Mouse (Mus musculus) midbrain, embryonic 12.5 days (tissue): ENCODE results near the gene Ttc41. TPM values are rescaled to one million over a fixed set of nuclear protein-coding genes. Genes with fewer than 3 reads are reported as not detected.
"Not testable (repeated sequence)": the region's sequence is repeated elsewhere in the genome, so short reads cannot be mapped to it uniquely, and the experiment has no call there.

Experiments
- ATAC-seq: fragments of 200-750 bp; cut with Nextera tagmentation; 2 replicates; pipeline ENCODE4 v1.8.0; 2017; ENCODE audit warnings: low read depth, moderate TSS enrichment, moderate library complexity; ENCODE audit not compliant: low FRiP score
- H3K27ac ChIP-seq: fragments of 300-500 bp; sonication (generic); replicated peaks from 2 replicates; pipeline ENCODE4 v1.5.1; 2016; ENCODE audit warnings: mild to moderate bottlenecking
- H3K27me3 ChIP-seq: fragments of 300-500 bp; sonication (generic); 2 replicates; pipeline ENCODE4 v1.6.1; 2016; ENCODE audit warnings: mild to moderate bottlenecking
- H3K36me3 ChIP-seq: fragments of 300-500 bp; sonication (generic); 2 replicates; pipeline ENCODE4 v1.6.1; 2016
- H3K4me1 ChIP-seq: fragments of 300-500 bp; sonication (generic); 2 replicates; pipeline ENCODE4 v1.6.1; 2016
- H3K4me2 ChIP-seq: fragments of 300-500 bp; sonication (generic); replicated peaks from 2 replicates; pipeline ENCODE4 v1.6.1; 2016; ENCODE audit warnings: mild to moderate bottlenecking, moderate library complexity
- H3K4me3 ChIP-seq: fragments of 300-500 bp; sonication (generic); 2 replicates; pipeline ENCODE4 v1.5.1; 2016; ENCODE audit warnings: mild to moderate bottlenecking
- H3K9ac ChIP-seq: fragments of 300-500 bp; sonication (generic); replicated peaks from 2 replicates; pipeline ENCODE4 v1.6.1; 2016; ENCODE audit warnings: mild to moderate bottlenecking, moderate library complexity
- H3K9me3 ChIP-seq: fragments of 300-500 bp; sonication (generic); 2 replicates; pipeline ENCODE4 v1.6.1; 2016; ENCODE audit warnings: mild to moderate bottlenecking
- WGBS: fragments of 180-500 bp; shearing (Covaris S2); methylation state at CpG from one replicate; pipeline ENCODE4 v1.1.7; 2016; 5-methylcytosine and 5-hydroxymethylcytosine counted together
- polyA plus RNA-seq: library from polyadenylated mRNA; unstranded; fragments of >200 nt; fragmentation: Nextera tagmentation; extraction: Ambion mirVana; gene quantifications from 2 replicates; pipeline ENCODE4 v1.2.1, GENCODE M21; 2016

Gene Ttc41
- 3.0 and 3.5 TPM in 2 replicates for polyA plus RNA-seq

GRCm38 (mm10) chr10:86705318-86705921 lies at the start of gene Ttc41, which contains the start of gene Hsp90b1:
Gene Ttc41, plus strand, starts transcription at chr10:86705811.
Gene Hsp90b1, minus strand, starts transcription at chr10:86705509.
- Histone ChIP-seq H3K4me3 (peak within 1 kb of the TSS; percentile 73), H3K9ac (peak within 1 kb of the TSS; percentile 94), H3K9me3 (no peaks in the 10 kb centered on the region), H3K27me3 (no peaks in the 10 kb centered on the region), H3K4me1 (peaks cover 41% of the 10 kb centered on the region), H3K36me3 (peaks cover 33% of the 10 kb centered on the region), H3K4me2 (peak within 1 kb of the TSS; percentile 67), H3K27ac (peak within 1 kb of the TSS; percentile 93)
- ATAC-seq: peak; percentile 98
- under 1% methylated on average over 51 of the region's 51 CpGs for WGBS

GRCm38 (mm10) chr10:86670550-86670949 lies 35.1 kb upstream of the Ttc41 start:
- H3K4me1 ChIP-seq, H3K9me3 ChIP-seq, ATAC-seq, H3K9ac ChIP-seq, H3K27ac ChIP-seq, H3K4me3 ChIP-seq, H3K4me2 ChIP-seq, H3K27me3 ChIP-seq, H3K36me3 ChIP-seq: not testable (repeated sequence)
- 90% methylated on average over 4 of the region's 4 CpGs for WGBS

DNA sequence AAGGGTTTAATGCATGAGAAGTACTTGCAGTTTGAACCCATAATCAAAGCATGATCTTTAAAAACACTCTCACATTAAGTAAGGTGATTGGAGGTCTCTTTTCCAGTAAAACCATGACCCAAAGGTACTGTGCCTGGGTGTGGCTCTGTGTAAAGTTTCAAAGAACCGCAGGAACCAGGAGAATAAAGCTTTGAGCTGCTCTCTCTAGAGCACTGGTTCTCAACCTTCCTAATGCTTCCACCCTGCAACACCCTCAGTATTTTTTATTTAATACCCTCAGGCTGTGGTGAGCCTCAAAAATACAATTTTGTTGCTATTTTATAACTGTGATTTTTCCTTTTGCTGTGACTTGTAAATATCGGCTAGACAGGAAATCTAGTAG lies 20.8 kb upstream of the Ttc41 start:
- not testable (repeated sequence) for H3K27me3 ChIP-seq, H3K4me1 ChIP-seq, H3K36me3 ChIP-seq, H3K9ac ChIP-seq, H3K9me3 ChIP-seq
- peak; percentile 60 for ATAC-seq
- 0 out of 2 replicates have a peak overlapping the region, but pooled peaks have one; percentile 71 for H3K27ac ChIP-seq
- H3K4me2 ChIP-seq: peak overlapping the region; percentile 74
- WGBS: 36% methylated on average over 2 of the region's 2 CpGs
- H3K4me3 ChIP-seq: peak overlapping the region; percentile 71

GRCm38 (mm10) chr10:86685179-86686016 lies 20.2 kb upstream of the Ttc41 start:
- Histone ChIP-seq H3K4me3 (peak overlapping the region; percentile 71), H3K9ac (peak overlapping the region; percentile 87), H3K4me2 (peak overlapping the region; percentile 74), H3K27ac (peak overlapping the region; percentile 71)
- WGBS: under 1% methylated on average over 52 of the region's 53 CpGs
- H3K27me3 ChIP-seq, H3K4me1 ChIP-seq, H3K9me3 ChIP-seq, H3K36me3 ChIP-seq: not testable (repeated sequence)
- peak; percentile 94 for ATAC-seq

DNA sequence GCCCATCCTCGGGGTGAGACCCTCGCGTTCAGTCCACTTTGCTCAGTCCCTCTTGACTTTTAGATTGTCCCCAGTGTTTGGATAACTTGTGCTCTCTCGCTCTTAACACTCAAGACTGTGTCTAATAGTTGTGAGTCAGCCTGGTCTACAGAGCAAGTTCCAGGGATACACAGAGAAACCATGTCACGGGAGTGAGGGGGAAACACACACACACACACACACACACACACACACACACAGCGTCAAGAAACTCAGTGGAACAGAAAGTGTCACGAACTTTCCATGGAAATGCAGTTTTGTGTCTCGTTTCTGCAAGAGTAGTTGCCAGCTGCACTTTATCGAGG lies 19.6 kb upstream of the Ttc41 start:
- not testable (repeated sequence) for H3K27me3 ChIP-seq, H3K4me1 ChIP-seq, H3K9me3 ChIP-seq, H3K27ac ChIP-seq, ATAC-seq
- Histone ChIP-seq H3K36me3 (peaks cover 14% of the 10 kb centered on the region), H3K9ac (peak overlapping the region; percentile 87), H3K4me3 (peak overlapping the region; percentile 71), H3K4me2 (peak overlapping the region; percentile 74)
- WGBS: 30% methylated on average over 9 of the region's 9 CpGs

DNA sequence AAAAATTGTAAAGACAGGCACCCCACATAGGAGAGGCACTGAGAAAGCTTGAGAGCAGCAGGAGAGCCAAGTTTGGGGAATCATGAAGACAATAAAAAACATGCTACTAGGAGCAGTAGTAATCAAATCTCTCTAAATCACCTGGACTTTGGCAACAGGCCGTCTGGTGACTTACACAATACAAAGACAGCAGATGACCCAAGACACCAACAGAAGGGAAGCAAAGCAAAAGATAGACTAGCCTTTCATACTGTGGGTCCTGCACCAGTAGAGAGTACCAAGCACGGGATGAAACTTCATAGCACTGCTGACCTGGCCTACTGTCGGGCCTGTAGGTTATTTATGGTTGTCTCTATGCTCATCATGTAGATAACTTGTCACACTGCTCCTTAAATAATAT lies 5.4 kb upstream of the Ttc41 start:
- no peak overlapping the region for H3K9ac ChIP-seq

DNA sequence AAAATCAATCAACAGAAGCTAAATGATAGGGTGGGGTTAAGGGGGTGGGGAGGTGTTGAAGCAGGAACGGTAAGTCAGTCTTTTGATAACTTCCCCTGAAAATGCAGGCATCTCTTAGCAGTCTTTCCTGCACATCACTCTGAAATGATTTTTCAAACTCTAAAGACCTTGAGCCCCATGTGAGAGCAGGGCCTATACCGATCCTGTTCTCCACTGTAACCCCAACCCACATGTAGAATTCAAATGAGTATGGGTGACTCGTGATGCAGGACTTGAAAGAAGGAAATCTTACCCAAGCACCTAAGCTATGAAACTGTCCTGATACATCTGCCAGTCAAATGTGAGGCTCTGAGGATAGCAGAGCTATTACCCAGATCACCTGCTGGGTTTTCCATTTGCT lies 4.6 kb upstream of the Ttc41 start:
- 75% methylated on average over 3 of the region's 3 CpGs for WGBS
- H3K27me3 ChIP-seq: no peaks in the 10 kb centered on the region
- ATAC-seq: no peak
- H3K27ac ChIP-seq: no peak overlapping the region
- no peak overlapping the region for H3K4me3 ChIP-seq
- peak overlapping the region; percentile 21; the same call in 1 of the 2 replicates for H3K4me2 ChIP-seq
- H3K9ac ChIP-seq: peak overlapping the region; percentile 15; the same call in 1 of the 2 replicates
- H3K36me3 ChIP-seq: peaks cover 68% of the 10 kb centered on the region
- H3K9me3 ChIP-seq: no peaks in the 10 kb centered on the region
- H3K4me1 ChIP-seq: peaks cover 48% of the 10 kb centered on the region

More for the DNA sequence above, 5.4 kb upstream of the Ttc41 start:
- H3K4me3 ChIP-seq: no peak overlapping the region
- no peaks in the 10 kb centered on the region for H3K27me3 ChIP-seq
- H3K9me3 ChIP-seq: no peaks in the 10 kb centered on the region
- H3K27ac ChIP-seq: no peak overlapping the region
- 0 out of 2 replicates have a peak overlapping the region, but pooled peaks have one; percentile 21 for H3K4me2 ChIP-seq
- peaks cover 75% of the 10 kb centered on the region for H3K36me3 ChIP-seq
- H3K4me1 ChIP-seq: peaks cover 48% of the 10 kb centered on the region
- WGBS: 83% methylated on average over 3 of the region's 3 CpGs
- no peak for ATAC-seq

GRCm38 (mm10) chr10:86702312-86702920 lies 3.2 kb upstream of the Ttc41 start:
- H3K36me3 ChIP-seq: peaks cover 61% of the 10 kb centered on the region

DNA sequence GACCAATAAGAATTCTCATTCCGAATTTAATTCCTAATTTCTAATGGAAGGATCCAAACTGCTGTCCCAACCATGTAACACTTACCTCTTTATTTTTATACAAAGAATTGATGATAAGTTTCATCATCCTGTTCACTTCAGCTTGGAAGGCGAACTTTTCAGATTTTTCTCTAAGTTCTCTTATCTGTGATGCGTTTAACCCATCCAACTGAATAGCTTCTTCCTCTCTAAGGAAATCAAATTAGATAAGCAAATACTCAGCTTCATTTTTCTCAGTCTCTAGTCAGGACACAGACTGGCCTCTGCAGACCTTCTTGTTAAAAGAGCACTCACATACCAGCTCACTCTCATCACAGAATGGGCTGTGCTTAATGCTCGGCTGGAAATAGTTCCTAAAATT lies 2.2 kb upstream of the Ttc41 start:
- Histone ChIP-seq H3K4me3 (peak overlapping the region; percentile 73), H3K36me3 (peaks cover 52% of the 10 kb centered on the region), H3K4me1 (peaks cover 53% of the 10 kb centered on the region), H3K4me2 (peak overlapping the region; percentile 67), H3K9me3 (no peaks in the 10 kb centered on the region), H3K9ac (peak overlapping the region; percentile 94; the same call in 1 of the 2 replicates), H3K27ac (no peak overlapping the region), H3K27me3 (no peaks in the 10 kb centered on the region)
- 77% methylated on average over 4 of the region's 4 CpGs for WGBS
- ATAC-seq: no peak

More at GRCm38 (mm10) chr10:86702312-86702920, 3.2 kb upstream of the Ttc41 start:
- Histone ChIP-seq H3K4me3 (no peak overlapping the region), H3K27me3 (no peaks in the 10 kb centered on the region), H3K4me2 (peak overlapping the region; percentile 67), H3K4me1 (peaks cover 53% of the 10 kb centered on the region), H3K27ac (no peak overlapping the region), H3K9me3 (no peaks in the 10 kb centered on the region), H3K9ac (no peak overlapping the region)
- ATAC-seq: no peak
- WGBS: 50% methylated on average over 4 of the region's 4 CpGs

DNA sequence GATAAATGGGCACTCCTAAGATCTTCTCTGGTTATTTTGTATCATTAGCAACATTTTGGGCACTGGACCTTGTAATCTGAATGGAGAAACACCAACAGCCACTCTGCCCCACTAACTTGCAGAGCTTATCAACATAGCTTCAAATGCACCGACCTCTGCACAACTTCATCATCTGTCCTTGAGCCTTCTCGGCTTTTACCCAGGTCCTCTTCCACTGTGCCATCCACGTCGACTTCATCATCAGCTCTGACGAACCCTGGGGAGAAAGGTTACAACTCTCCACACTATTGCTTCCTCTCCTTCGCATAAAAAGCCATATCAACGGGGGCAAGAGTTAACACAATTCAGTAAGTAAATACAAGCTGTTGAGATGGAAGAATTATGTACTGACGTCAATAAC lies 1.5 kb upstream of the Ttc41 start:
- Histone ChIP-seq H3K36me3 (peaks cover 46% of the 10 kb centered on the region), H3K9me3 (no peaks in the 10 kb centered on the region), H3K9ac (peak overlapping the region; percentile 94), H3K4me3 (peak overlapping the region; percentile 73), H3K27ac (no peak overlapping the region), H3K27me3 (no peaks in the 10 kb centered on the region), H3K4me2 (peak overlapping the region; percentile 67), H3K4me1 (peaks cover 51% of the 10 kb centered on the region)
- no peak for ATAC-seq
- WGBS: 6% methylated on average over 8 of the region's 8 CpGs

DNA sequence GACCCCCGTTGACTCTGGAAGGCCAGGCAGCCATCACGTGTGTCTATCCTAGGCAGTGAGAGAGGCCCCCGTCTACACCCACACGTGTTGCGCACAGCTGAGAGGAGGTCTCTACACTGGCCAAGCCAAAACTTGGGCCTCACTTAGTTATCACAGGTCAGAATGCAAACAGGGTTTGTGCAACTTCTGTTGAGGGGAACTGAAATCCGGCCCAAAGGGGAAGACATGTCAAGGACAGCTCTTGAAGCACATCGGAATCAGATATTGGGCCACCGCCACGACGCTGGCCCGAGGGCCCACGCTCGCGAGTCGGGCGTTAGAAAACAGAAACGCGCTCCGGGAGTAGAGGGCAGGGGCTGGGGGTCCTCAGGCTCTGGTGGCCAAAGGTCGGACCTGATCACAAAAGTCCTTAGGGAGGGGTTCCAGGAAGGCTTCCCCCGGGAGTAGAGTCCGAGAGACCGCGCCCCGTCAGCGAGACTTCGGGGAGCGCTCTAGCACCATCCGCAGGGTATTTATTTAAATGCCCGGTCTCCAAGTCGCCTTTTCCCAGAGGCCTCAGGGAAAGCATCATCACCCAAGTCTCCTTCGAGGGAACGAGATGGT lies 921 bp upstream of the Ttc41 start:
- Histone ChIP-seq H3K9ac (peak overlapping the region; percentile 94), H3K4me3 (peak overlapping the region; percentile 73), H3K27me3 (no peaks in the 10 kb centered on the region), H3K4me1 (peaks cover 45% of the 10 kb centered on the region), H3K4me2 (peak overlapping the region; percentile 67), H3K9me3 (no peaks in the 10 kb centered on the region), H3K36me3 (peaks cover 40% of the 10 kb centered on the region), H3K27ac (peak overlapping the region; percentile 82)
- under 1% methylated on average over 33 of the region's 33 CpGs for WGBS
- no peak; the same call in 1 of the 2 replicates for ATAC-seq
